Mouse (Mus musculus) kidney, embryonic 15.5 days (tissue): Measurements from ENCODE around the gene Kcnj12. TPM values are rescaled to one million over a fixed set of nuclear protein-coding genes. Genes with fewer than 3 reads are reported as not detected.

Experiments used
- ATAC-seq: fragments of 200-750 bp; cut with Nextera tagmentation; replicated peaks from 2 replicates; pipeline ENCODE4 v1.8.0; 2017; ENCODE audit warnings: moderate TSS enrichment; ENCODE audit not compliant: low FRiP score
- H3K27ac ChIP-seq: fragments of 300-500 bp; sonication (generic); 2 replicates; pipeline ENCODE4 v1.5.1; 2015; ENCODE audit warnings: mild to moderate bottlenecking, inconsistent platforms
- H3K27me3 ChIP-seq: fragments of 300-500 bp; sonication (generic); 2 replicates; pipeline ENCODE4 v1.6.1; 2015; ENCODE audit warnings: inconsistent platforms
- H3K36me3 ChIP-seq: fragments of 300-500 bp; sonication (generic); 2 replicates; pipeline ENCODE4 v1.6.1; 2015; ENCODE audit warnings: inconsistent platforms
- H3K4me1 ChIP-seq: fragments of 300-500 bp; sonication (generic); 2 replicates; pipeline ENCODE4 v1.6.1; 2015; ENCODE audit warnings: inconsistent platforms
- H3K4me2 ChIP-seq: fragments of 300-500 bp; sonication (generic); 2 replicates; pipeline ENCODE4 v1.6.1; 2015; ENCODE audit warnings: moderate library complexity, mild to moderate bottlenecking, inconsistent platforms
- H3K4me3 ChIP-seq: fragments of 300-500 bp; sonication (generic); replicated peaks from 2 replicates; pipeline ENCODE4 v1.5.1; 2015; ENCODE audit warnings: mild to moderate bottlenecking, inconsistent platforms
- H3K9ac ChIP-seq: fragments of 300-500 bp; sonication (generic); 2 replicates; pipeline ENCODE4 v1.6.1; 2015; ENCODE audit warnings: mild to moderate bottlenecking, inconsistent platforms
- H3K9me3 ChIP-seq: fragments of 300-500 bp; sonication (generic); replicated peaks from 2 replicates; pipeline ENCODE4 v1.6.1; 2016; ENCODE audit warnings: inconsistent platforms
- WGBS: fragments of 180-500 bp; shearing (Covaris S2); methylation state at CpG from one replicate; pipeline ENCODE4 v1.1.7; 2015; ENCODE audit warnings: mixed read lengths; 5-methylcytosine and 5-hydroxymethylcytosine counted together
- polyA plus RNA-seq: library from polyadenylated mRNA; unstranded; fragments of >200 nt; fragmentation: Nextera tagmentation; extraction: Ambion mirVana; gene quantifications from 2 replicates; pipeline ENCODE4 v1.2.1, GENCODE M21; 2015

The Kcnj12 gene
- polyA plus RNA-seq, 1 experiment from 2014 or later: 0.45 TPM

GRCm38 (mm10) chr11:61067133-61067835, 44.9 kb downstream of the Kcnj12 start:
- Histone ChIP-seq H3K27me3 (no peaks in the 10 kb centered on the region), H3K4me2 (no peak overlapping the region), H3K9me3 (no peaks in the 10 kb centered on the region), H3K9ac (no peak overlapping the region), H3K4me1 (peaks cover 2% of the 10 kb centered on the region; the same call in 1 of the 2 replicates), H3K27ac (no peak overlapping the region), H3K36me3 (no peaks in the 10 kb centered on the region), H3K4me3 (no peak overlapping the region)
- 0 out of 2 replicates have a peak, but pooled peaks have one; percentile 58 for ATAC-seq
- WGBS: 86% methylated on average over 9 of the region's 9 CpGs

DNA sequence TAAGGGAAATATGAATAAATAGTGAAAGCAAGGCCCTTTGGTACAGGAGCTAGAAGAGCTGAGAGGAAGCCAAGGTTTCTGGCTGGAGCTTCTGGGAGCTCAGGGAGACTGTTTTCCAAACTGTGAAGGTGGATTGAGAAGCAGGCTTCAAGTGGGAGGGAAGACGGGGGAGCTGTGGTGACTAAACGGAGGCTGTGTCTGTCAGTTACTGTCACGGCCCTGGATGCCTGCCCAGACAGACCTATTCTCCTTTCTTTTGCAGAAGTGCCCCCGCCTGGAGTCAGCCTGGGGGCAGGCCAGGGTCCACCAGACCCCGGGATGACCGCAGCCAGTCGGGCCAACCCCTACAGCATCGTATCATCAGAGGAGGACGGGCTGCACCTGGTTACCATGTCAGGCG, 46.5 kb downstream of the Kcnj12 start:
- Histone ChIP-seq H3K4me2 (no peak overlapping the region), H3K4me3 (no peak overlapping the region), H3K36me3 (no peaks in the 10 kb centered on the region), H3K4me1 (peaks cover 2% of the 10 kb centered on the region; the same call in 1 of the 2 replicates), H3K9me3 (no peaks in the 10 kb centered on the region), H3K27ac (no peak overlapping the region), H3K9ac (no peak overlapping the region), H3K27me3 (no peaks in the 10 kb centered on the region)
- ATAC-seq: no peak
- WGBS: 81% methylated on average over 10 of the region's 10 CpGs

- ATAC-seq: no peak
- Histone ChIP-seq H3K36me3 (no peaks in the 10 kb centered on the region), H3K4me2 (no peak overlapping the region), H3K9me3 (no peaks in the 10 kb centered on the region), H3K4me1 (peaks cover 2% of the 10 kb centered on the region; the same call in 1 of the 2 replicates), H3K27ac (no peak overlapping the region), H3K4me3 (no peak overlapping the region), H3K9ac (no peak overlapping the region), H3K27me3 (no peaks in the 10 kb centered on the region)
- WGBS: 97% methylated on average over 18 of the region's 18 CpGs
These were observed 47.3 kb downstream of the Kcnj12 start for GRCm38 (mm10) chr11:61069645-61070044.

DNA sequence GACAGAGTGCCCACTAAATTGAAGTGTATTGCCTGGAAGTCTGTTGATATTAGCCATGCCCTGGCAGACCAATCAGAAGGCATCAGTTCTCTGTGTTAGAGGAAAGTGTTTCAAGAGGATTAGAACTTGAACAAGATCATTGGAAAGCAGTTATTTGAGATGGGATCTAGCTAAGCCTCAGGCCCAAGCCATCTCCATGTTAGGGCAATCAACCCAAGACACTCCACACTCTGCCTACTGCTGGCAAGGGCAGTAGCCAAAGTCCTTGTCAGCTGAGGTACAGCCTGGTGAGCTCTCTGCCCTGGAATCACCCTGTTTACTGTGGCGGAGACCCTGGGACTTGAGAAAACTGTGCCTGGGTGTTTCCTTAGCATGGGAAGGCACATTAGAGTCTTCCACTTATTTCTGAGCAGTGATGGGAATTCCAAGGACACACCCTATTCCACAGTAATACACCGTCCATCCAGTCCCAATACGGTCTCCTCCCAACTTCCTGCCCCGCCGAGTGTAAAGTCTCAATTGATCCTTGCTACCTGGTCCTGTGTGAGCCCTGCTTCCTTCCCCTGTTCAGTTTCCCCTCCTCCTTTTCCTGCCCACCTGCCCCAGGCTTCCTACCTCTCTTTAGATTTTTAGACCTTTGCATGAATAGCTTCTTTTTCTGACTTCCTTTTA, 52.4 kb downstream of the Kcnj12 start:
- Histone ChIP-seq H3K36me3 (no peaks in the 10 kb centered on the region), H3K4me2 (no peak overlapping the region), H3K4me3 (no peak overlapping the region), H3K27ac (no peak overlapping the region), H3K27me3 (no peaks in the 10 kb centered on the region), H3K4me1 (peaks cover 2% of the 10 kb centered on the region; the same call in 1 of the 2 replicates), H3K9me3 (no peaks in the 10 kb centered on the region), H3K9ac (no peak overlapping the region)
- 82% methylated on average over 5 of the region's 5 CpGs for WGBS
- ATAC-seq: no peak

- 0 out of 2 replicates have a peak, but pooled peaks have one; percentile 52 for ATAC-seq
- no peaks in the 10 kb centered on the region for H3K9me3 ChIP-seq
- H3K36me3 ChIP-seq: no peaks in the 10 kb centered on the region
- H3K4me1 ChIP-seq: peaks cover 2% of the 10 kb centered on the region; the same call in 1 of the 2 replicates
- 73% methylated on average over 15 of the region's 15 CpGs for WGBS
- no peak overlapping the region for H3K4me2 ChIP-seq
- no peaks in the 10 kb centered on the region for H3K27me3 ChIP-seq
- H3K9ac ChIP-seq: no peak overlapping the region
- H3K4me3 ChIP-seq: no peak overlapping the region
- no peak overlapping the region for H3K27ac ChIP-seq
These were observed 53.3 kb downstream of the Kcnj12 start for GRCm38 (mm10) chr11:61075361-61076326.

- Histone ChIP-seq H3K36me3 (no peaks in the 10 kb centered on the region), H3K9me3 (no peaks in the 10 kb centered on the region), H3K4me2 (no peak overlapping the region), H3K27me3 (no peaks in the 10 kb centered on the region), H3K9ac (no peak overlapping the region), H3K4me3 (no peak overlapping the region), H3K4me1 (no peaks in the 10 kb centered on the region), H3K27ac (no peak overlapping the region)
- whole genome bisulfite sequencing: 73% methylated on average over 2 of the region's 2 CpGs
- ATAC-seq: no peak
These were observed 59.3 kb downstream of the Kcnj12 start for GRCm38 (mm10) chr11:61081624-61082023.

DNA sequence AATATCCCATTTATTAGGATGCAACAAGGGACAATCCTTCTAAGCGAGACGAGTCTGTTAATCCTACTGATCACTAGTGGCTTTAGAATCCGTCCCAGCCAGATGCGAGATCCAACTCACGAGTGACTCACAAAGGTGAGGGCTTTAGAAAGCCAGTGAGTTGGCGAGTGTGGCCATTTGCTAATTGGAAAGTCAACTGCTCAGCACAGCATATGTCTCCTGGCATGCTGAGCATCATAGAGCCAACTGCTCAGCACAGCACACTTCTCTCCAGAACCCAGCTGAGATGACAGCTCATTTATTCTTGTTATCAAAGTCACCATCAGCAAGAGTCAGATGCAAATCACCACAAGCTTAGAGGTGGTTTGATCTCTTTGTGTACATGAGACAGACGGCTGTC, 67.8 kb downstream of the Kcnj12 start:
- Histone ChIP-seq H3K4me3 (no peak overlapping the region), H3K4me1 (no peaks in the 10 kb centered on the region), H3K9me3 (no peaks in the 10 kb centered on the region), H3K27ac (no peak overlapping the region), H3K36me3 (no peaks in the 10 kb centered on the region), H3K4me2 (no peak overlapping the region), H3K27me3 (no peaks in the 10 kb centered on the region), H3K9ac (no peak overlapping the region)
- ATAC-seq: no peak
- 79% methylated on average over 7 of the region's 7 CpGs for WGBS

GRCm38 (mm10) chr11:61091192-61091591, 68.8 kb downstream of the Kcnj12 start:
- H3K9me3 ChIP-seq: no peaks in the 10 kb centered on the region
- H3K9ac ChIP-seq: no peak overlapping the region
- no peaks in the 10 kb centered on the region for H3K4me1 ChIP-seq
- H3K36me3 ChIP-seq: no peaks in the 10 kb centered on the region
- no peak for ATAC-seq
- H3K27me3 ChIP-seq: no peaks in the 10 kb centered on the region
- WGBS: 74% methylated on average over 3 of the region's 3 CpGs
- no peak overlapping the region for H3K4me3 ChIP-seq
- no peak overlapping the region for H3K27ac ChIP-seq
- H3K4me2 ChIP-seq: no peak overlapping the region

DNA sequence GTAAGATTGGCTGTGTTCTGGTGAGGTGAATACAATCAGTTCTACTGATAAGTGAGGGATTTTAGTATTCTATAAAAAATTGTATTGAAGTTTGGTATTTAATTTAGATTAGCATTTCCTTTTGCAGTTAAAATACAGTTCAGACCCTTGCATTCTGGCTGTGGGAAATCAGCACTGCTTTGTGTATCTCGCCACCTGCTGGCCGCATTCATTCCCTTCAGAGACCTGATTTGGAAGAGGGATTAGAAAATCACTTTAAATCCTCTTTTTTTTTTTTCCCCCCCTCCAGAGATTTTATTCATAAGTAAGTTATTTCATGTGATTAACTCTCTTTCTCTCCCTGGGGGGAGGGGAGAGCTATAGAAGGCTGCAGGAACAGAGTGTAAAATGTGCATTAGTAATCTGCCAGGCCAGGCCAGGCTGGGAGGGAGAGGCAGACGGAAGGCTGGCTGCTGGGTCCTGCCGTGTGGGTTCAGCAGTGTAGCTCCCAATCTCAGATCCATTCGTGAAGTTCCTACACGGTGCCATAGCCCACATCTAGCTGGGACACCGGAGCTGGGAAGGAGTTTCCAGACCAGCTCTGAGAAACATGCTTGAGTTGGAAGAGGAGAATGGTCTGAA, 69.4 kb downstream of the Kcnj12 start:
- WGBS: 23% methylated on average over 7 of the region's 7 CpGs
- Histone ChIP-seq H3K9ac (no peak overlapping the region), H3K9me3 (no peaks in the 10 kb centered on the region), H3K4me2 (no peak overlapping the region), H3K27ac (no peak overlapping the region), H3K4me3 (no peak overlapping the region), H3K36me3 (no peaks in the 10 kb centered on the region), H3K27me3 (no peaks in the 10 kb centered on the region), H3K4me1 (no peaks in the 10 kb centered on the region)
- no peak for ATAC-seq

- Histone ChIP-seq H3K36me3 (no peaks in the 10 kb centered on the region), H3K27me3 (no peaks in the 10 kb centered on the region; the same call in 1 of the 2 replicates), H3K4me3 (no peak overlapping the region), H3K4me2 (no peak overlapping the region), H3K27ac (no peak overlapping the region), H3K9ac (no peak overlapping the region), H3K9me3 (no peaks in the 10 kb centered on the region), H3K4me1 (no peaks in the 10 kb centered on the region)
- WGBS: 62% methylated on average over 1 of the region's 1 CpGs
- ATAC-seq: no peak
These were observed 75.7 kb downstream of the Kcnj12 start for GRCm38 (mm10) chr11:61098046-61098445.
